Mouse (Mus musculus) liver, adult 2 months (tissue): Measurements from ENCODE around the gene Gm5447. TPM values are rescaled to one million over a fixed set of nuclear protein-coding genes. Genes with fewer than 3 reads are reported as not detected.

Experiments used
- DNase-seq: peaks from one replicate; pipeline ENCODE4 v3.0.0-alpha.2; 2011; ENCODE audit warnings: low read depth, low spot score; ENCODE audit errors: extremely low read depth
- H3K27ac ChIP-seq: fragments of 200-500 bp; replicated peaks from 2 replicates; pipeline ENCODE4 v1.5.1; 2012; ENCODE audit warnings: low read depth, mild to moderate bottlenecking, control low read depth, inconsistent platforms, low read length; ENCODE audit not compliant: insufficient read depth
- H3K27me3 ChIP-seq: fragments of 200-500 bp; 2 replicates; pipeline ENCODE4 v1.6.1; 2012; ENCODE audit warnings: mild to moderate bottlenecking, moderate library complexity, low read length, inconsistent platforms; ENCODE audit not compliant: control insufficient read depth, insufficient read depth
- H3K36me3 ChIP-seq: fragments of 200-500 bp; 2 replicates; pipeline ENCODE4 v1.6.1; 2012; ENCODE audit warnings: low read length, inconsistent platforms; ENCODE audit not compliant: control insufficient read depth, insufficient read depth
- H3K4me1 ChIP-seq: fragments of 200-500 bp; 2 replicates; pipeline ENCODE4 v1.6.1; 2011; ENCODE audit warnings: low read length; ENCODE audit not compliant: control insufficient read depth, insufficient read depth
- H3K4me3 ChIP-seq: fragments of 200-500 bp; 2 replicates; pipeline ENCODE4 v1.5.1; 2011; ENCODE audit warnings: low read depth, mild to moderate bottlenecking, control low read depth, low read length, moderate library complexity; ENCODE audit not compliant: insufficient read depth
- H3K79me2 ChIP-seq: fragments of 200-500 bp; 2 replicates; pipeline ENCODE4 v1.6.1; 2012; ENCODE audit warnings: inconsistent platforms, mild to moderate bottlenecking, low read length, moderate library complexity; ENCODE audit not compliant: control insufficient read depth, insufficient read depth
- H3K9ac ChIP-seq: fragments of 200-500 bp; 2 replicates; pipeline ENCODE4 v1.6.1; 2012; ENCODE audit warnings: low read depth, mild to moderate bottlenecking, control low read depth, inconsistent platforms, low read length
- CTCF ChIP-seq: fragments of 200-500 bp; IDR thresholded peaks from 2 replicates; pipeline ENCODE4 v1.5.1; 2011; ENCODE audit warnings: low read depth, low read length, control low read depth
- POLR2A ChIP-seq: fragments of 200-500 bp; IDR thresholded peaks from 2 replicates; pipeline ENCODE4 v1.6.1; 2011; ENCODE audit warnings: low read length, control low read depth; ENCODE audit not compliant: insufficient read depth; ENCODE audit errors: extremely low read depth
- WGBS: fragments of 180-500 bp; shearing (Covaris S2); methylation state at CpG from one replicate; pipeline ENCODE4 v1.1.7; 2018; 5-methylcytosine and 5-hydroxymethylcytosine counted together
- polyA plus RNA-seq: library from polyadenylated mRNA; depleted of rRNA; stranded (reverse); fragments of >200 nt; gene quantifications from 2 replicates; pipeline ENCODE4 v1.2.3, GENCODE M21; 2012
- total RNA-seq: library from RNA; depleted of rRNA; stranded (reverse); fragments of >200 nt; gene quantifications from 2 replicates; pipeline ENCODE4 v1.2.3, GENCODE M21; 2014

Gm5447 gene
- total and polyA plus RNA-seq, 2 experiments, result 0.09 TPM; not detected in 1

DNA sequence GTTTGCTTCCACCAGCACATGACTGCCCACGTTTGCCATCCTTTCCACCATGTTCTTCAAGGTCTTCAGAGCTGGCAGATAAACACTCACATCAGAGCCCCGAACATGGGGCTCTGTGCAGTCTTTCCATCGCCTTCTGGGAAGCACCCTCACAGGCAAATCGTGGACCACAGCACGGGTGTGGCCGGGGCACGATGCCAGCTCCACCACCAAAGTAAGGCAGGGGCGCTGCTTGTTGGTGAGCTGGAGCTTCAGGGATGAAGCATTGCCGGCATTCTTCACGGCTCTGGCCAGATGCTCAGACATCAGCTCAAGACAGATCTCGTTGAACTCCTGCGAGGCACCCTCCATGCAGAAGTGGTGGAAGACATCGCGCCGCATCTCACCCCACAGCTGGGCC is 26.9 kb upstream of the Gm5447 start:
- Histone ChIP-seq H3K27ac (no peak overlapping the region), H3K36me3 (no peaks in the 10 kb centered on the region), H3K4me1 (no peaks in the 10 kb centered on the region), H3K79me2 (peaks cover 8% of the 10 kb centered on the region; the same call in 1 of the 2 replicates), H3K27me3 (no peaks in the 10 kb centered on the region), H3K9ac (no peak overlapping the region), H3K4me3 (no peak overlapping the region)
- TF ChIP-seq POLR2A, result no peak
- TF ChIP-seq CTCF, result no peak
- no peak for DNase-seq
- 92% methylated on average over 15 of the region's 15 CpGs for WGBS

DNA sequence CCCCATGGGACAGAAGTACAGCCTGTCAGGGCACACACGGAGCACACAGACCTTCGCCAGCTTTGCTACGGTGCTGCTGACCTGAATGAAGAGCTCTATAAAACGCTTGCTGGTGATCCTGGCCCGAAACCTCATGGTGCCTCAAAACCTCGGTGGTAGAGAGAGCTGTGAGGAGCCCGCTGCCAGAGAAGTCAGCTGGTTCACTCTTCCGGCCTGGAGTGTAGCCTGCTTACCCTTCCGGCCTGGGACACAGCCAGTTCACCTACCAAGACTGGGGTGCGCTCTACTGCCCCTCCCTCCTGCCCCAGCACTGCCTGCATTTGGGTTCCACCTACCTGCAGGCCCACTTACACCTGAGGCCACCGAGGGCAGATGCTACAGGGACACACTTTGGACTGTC is 26.5 kb upstream of the Gm5447 start, which contains the start of gene Hus1b:
Gene Hus1b, minus strand, starts transcription at position 220 of the 400 bp plus-strand sequence.
- Histone ChIP-seq H3K4me3 (no peak within 1 kb of the TSS), H3K27ac (no peak within 1 kb of the TSS), H3K27me3 (no peaks in the 10 kb centered on the region), H3K36me3 (no peaks in the 10 kb centered on the region), H3K9ac (no peak within 1 kb of the TSS), H3K4me1 (no peaks in the 10 kb centered on the region), H3K79me2 (peaks cover 8% of the 10 kb centered on the region; the same call in 1 of the 2 replicates)
- TF ChIP-seq POLR2A (no peak), CTCF (no peak)
- DNase-seq, result no peak
- WGBS, result 95% methylated on average over 11 of the region's 11 CpGs

DNA sequence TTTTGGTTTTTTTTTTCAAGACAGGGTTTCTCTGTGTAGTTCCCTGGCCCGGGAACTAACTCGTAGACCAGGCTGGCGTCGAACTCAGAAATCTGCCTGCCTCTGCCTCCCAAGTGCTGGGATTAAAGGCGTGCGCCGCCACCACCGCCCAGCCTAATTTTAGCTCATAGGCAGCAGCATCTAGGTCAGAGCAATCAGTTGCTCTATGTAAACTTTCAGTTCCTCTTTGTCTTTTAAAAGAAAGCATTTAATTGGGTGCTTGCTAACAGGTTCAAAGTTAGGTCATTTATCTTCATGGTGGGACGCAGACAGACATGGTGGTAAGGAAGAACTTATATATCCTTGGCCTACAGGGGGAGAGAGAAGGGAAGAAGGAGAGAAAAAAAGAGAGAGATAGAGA is 24.8 kb upstream of the Gm5447 start:
- peaks cover 8% of the 10 kb centered on the region; the same call in 1 of the 2 replicates for H3K79me2 ChIP-seq

DNA sequence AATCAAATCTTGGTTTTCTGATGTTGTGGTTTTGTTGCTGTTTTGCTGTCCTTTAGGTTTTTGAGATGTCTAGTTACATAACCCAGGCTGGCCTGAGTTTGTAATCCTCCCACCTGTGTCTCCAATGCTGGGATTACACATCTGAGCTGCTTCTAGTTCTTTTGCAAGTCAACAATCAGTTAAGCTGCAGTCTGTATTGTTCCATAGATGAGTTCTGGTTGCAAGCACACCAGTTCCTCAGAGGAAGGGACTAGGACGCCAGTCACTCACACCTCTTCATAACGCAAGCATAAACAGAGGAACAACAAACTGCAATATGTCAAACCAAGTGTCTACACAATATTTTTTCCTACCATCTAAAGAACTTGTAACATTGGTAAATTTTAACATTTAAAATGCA is 22.0 kb upstream of the Gm5447 start:
- no peak overlapping the region for H3K27ac ChIP-seq
- H3K9ac ChIP-seq, result no peak overlapping the region
- DNase-seq, result no peak
- TF ChIP-seq POLR2A (no peak), CTCF (no peak)
- WGBS, result 94% methylated on average over 2 of the region's 2 CpGs
- no peaks in the 10 kb centered on the region for H3K36me3 ChIP-seq
- no peak overlapping the region for H3K4me3 ChIP-seq
- H3K4me1 ChIP-seq, result no peaks in the 10 kb centered on the region
- H3K27me3 ChIP-seq, result no peaks in the 10 kb centered on the region
- peaks cover 19% of the 10 kb centered on the region; the same call in 1 of the 2 replicates for H3K79me2 ChIP-seq

More for the DNA sequence above, 24.8 kb upstream of the Gm5447 start:
- 95% methylated on average over 9 of the region's 9 CpGs for WGBS
- no peak overlapping the region for H3K4me3 ChIP-seq
- DNase-seq, result no peak
- H3K27ac ChIP-seq, result no peak overlapping the region
- H3K36me3 ChIP-seq, result no peaks in the 10 kb centered on the region
- TF ChIP-seq POLR2A, result no peak
- H3K27me3 ChIP-seq, result no peaks in the 10 kb centered on the region
- no peak overlapping the region for H3K9ac ChIP-seq
- no peaks in the 10 kb centered on the region for H3K4me1 ChIP-seq

DNA sequence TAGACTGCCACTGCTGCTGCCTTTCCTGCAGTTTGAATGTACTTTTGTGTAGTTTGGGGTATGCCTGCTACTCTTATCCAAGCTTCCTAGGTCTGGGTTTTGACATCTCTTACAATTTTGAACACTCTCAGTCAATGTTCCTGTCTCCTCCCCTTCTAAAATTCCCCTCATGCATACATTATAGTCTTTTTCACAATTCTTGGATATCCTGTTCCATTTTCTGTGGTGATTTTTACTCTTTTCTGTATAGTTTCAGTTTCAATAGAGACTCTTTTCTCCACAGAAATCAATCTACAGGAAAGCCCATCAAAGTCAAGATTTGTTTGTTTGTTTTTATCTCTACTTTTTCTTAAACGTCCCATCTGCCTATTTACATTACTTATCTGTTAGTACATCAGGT is 20.4 kb upstream of the Gm5447 start:
- Histone ChIP-seq H3K36me3 (no peaks in the 10 kb centered on the region), H3K4me3 (no peak overlapping the region), H3K4me1 (no peaks in the 10 kb centered on the region), H3K9ac (no peak overlapping the region), H3K27me3 (no peaks in the 10 kb centered on the region), H3K79me2 (peaks cover 25% of the 10 kb centered on the region; the same call in 1 of the 2 replicates), H3K27ac (no peak overlapping the region)
- no peak for DNase-seq
- TF ChIP-seq POLR2A, result no peak
- TF ChIP-seq CTCF, result no peak
- WGBS, result 6% methylated on average over 1 of the region's 1 CpGs

DNA sequence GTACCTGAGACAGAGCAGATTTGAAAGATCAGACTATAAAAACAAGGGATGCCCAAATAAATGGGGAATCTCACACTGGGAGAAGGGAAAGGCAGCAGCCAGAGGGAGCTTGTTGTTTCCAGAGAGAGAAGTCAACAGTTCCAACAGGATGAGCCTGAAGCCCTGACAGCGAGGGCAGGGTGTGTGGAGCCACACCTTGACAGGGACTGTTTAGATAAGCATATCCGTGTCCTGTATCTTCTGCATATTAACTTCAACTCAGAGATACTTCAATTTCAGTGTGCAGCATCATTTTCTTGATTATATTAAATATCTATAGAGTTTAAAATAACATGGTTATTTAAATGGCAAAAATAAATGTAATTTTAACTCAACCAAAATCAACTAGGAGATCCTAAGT is 13.3 kb upstream of the Gm5447 start:
- 87% methylated on average over 2 of the region's 2 CpGs for WGBS
- Histone ChIP-seq H3K36me3 (0 out of 2 replicates have a peak, but pooled peaks cover 2% of the 10 kb centered on the region), H3K27me3 (no peaks in the 10 kb centered on the region), H3K4me3 (no peak overlapping the region), H3K27ac (no peak overlapping the region), H3K4me1 (no peaks in the 10 kb centered on the region), H3K9ac (no peak overlapping the region), H3K79me2 (peaks cover 31% of the 10 kb centered on the region; the same call in 1 of the 2 replicates)
- no peak for DNase-seq
- no peak for TF ChIP-seq CTCF
- TF ChIP-seq POLR2A, result no peak
